Mouse (Mus musculus): ENCODE results near the gene Agbl2. TPM values are rescaled to one million over a fixed set of nuclear protein-coding genes. Genes with fewer than 3 reads are reported as not detected.

Agbl2 gene
- 0.59 and 1.1 TPM in 2 replicates for polyA plus RNA-seq (2016; fragmentation: Nextera tagmentation; extraction: Ambion mirVana)

DNA sequence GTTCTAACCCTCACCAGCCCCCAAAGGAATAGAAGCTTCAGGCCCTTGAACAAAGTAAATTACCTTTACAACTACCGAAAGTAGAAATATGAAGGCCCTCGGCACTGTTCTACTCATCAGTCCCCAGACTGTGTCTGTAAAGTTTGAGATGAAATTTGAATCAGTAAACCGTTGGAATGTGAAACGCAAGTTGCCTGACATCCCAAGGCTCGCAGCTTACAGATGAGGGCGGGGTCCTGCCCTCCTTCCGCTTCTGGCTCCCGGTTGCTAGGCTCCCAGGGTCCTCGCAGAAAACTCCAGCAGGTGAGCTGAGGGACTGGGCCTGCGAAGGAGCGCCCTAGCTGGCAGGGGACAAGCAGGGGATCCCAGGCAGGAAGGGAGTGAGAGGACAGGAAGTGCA is at the start of gene Agbl2:
TSS of gene Agbl2 (plus strand) at position 270 of the 400 bp plus-strand sequence.
- WGBS, result 3% methylated on average over 11 of the region's 11 CpGs

DNA sequence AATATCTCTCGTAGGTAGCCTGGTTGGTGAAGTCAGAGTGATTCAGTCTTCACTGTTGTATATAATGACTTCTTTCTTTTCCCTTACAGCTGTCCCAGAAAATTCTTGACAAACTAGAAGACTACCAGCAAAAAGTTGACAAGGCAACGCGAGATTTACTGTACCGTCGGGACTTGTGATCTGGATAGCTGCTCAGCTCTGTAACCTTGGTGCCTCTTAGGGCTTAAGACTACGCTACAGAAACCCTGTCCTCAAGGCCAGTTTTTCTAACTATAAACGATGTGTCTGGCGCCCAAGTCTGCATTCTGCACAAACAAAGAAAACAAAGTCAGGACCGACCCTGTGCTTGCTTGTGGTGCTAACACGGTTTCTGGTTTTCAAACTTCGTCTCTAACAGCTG is 47.2 kb upstream of the Agbl2 start:
- H3K4me3 ChIP-seq (replicated peaks), result no peak overlapping the region
- 86% methylated on average over 11 of the region's 11 CpGs for WGBS
- no peaks in the 10 kb centered on the region for H3K9me3 ChIP-seq
- H3K4me1 ChIP-seq (replicated peaks), result no peaks in the 10 kb centered on the region
- no peaks in the 10 kb centered on the region for H3K27me3 ChIP-seq
- ATAC-seq (ENCODE audit: insufficient number of reproducible peaks, insufficient read depth, low FRiP score, low TSS enrichment, low read depth), result no peak
- peaks cover 78% of the 10 kb centered on the region for H3K36me3 ChIP-seq
- no peak overlapping the region for H3K9ac ChIP-seq (replicated peaks)
- no peak overlapping the region for H3K4me2 ChIP-seq
- no peak overlapping the region for H3K27ac ChIP-seq

More for the DNA sequence above, at the start of gene Agbl2:
- ATAC-seq (ENCODE audit: insufficient number of reproducible peaks, insufficient read depth, low FRiP score, low TSS enrichment, low read depth), result peak; percentile 77
- Histone ChIP-seq H3K27me3 (peaks cover 17% of the 10 kb centered on the region), H3K9ac (replicated peaks) (peak within 1 kb of the TSS; percentile 58), H3K27ac (no peak within 1 kb of the TSS; the same call in 1 of the 2 replicates), H3K4me2 (peak within 1 kb of the TSS; percentile 94), H3K4me1 (replicated peaks) (peaks cover 12% of the 10 kb centered on the region), H3K36me3 (peaks cover 31% of the 10 kb centered on the region), H3K9me3 (no peaks in the 10 kb centered on the region), H3K4me3 (replicated peaks) (peak within 1 kb of the TSS; percentile 47)

DNA sequence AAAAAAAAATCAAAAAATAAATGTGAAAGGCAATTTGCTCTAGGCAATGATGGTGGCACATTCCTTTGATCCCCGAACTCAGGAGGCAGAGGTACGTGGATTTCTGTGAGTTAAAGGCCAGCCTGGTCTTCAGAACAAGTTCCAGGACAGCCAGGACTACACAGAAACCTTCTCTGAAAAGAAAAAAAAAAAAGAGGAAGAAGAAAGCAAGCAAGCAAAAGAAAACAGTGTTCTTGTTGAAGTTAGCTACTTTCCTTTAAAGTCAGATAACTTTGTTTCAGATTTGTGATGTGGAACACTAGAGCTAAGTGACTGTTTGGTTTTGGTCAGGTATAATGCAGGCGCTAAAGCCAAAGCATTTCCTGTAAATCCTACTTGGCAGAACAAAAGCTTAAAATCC is 43.7 kb upstream of the Agbl2 start:
- peaks cover 43% of the 10 kb centered on the region for H3K36me3 ChIP-seq
- no peak for ATAC-seq (ENCODE audit: insufficient number of reproducible peaks, insufficient read depth, low FRiP score, low TSS enrichment, low read depth)

GRCm38 (mm10) chr2:90739327-90739726 is 43.2 kb upstream of the Agbl2 start:
- no peak overlapping the region for H3K27ac ChIP-seq
- no peaks in the 10 kb centered on the region for H3K27me3 ChIP-seq
- no peak overlapping the region for H3K4me3 ChIP-seq (replicated peaks)
- H3K36me3 ChIP-seq, result peaks cover 38% of the 10 kb centered on the region
- no peaks in the 10 kb centered on the region for H3K4me1 ChIP-seq (replicated peaks)
- no peak overlapping the region for H3K4me2 ChIP-seq
- H3K9ac ChIP-seq (replicated peaks), result no peak overlapping the region
- H3K9me3 ChIP-seq, result no peaks in the 10 kb centered on the region
- no peak for ATAC-seq (ENCODE audit: insufficient number of reproducible peaks, insufficient read depth, low FRiP score, low TSS enrichment, low read depth)
- WGBS, result 89% methylated on average over 3 of the region's 3 CpGs

More for the DNA sequence above, 43.7 kb upstream of the Agbl2 start:
- Histone ChIP-seq H3K4me3 (replicated peaks) (no peak overlapping the region), H3K9ac (replicated peaks) (no peak overlapping the region), H3K4me1 (replicated peaks) (no peaks in the 10 kb centered on the region), H3K4me2 (no peak overlapping the region), H3K27me3 (no peaks in the 10 kb centered on the region), H3K9me3 (no peaks in the 10 kb centered on the region), H3K27ac (no peak overlapping the region)
- 91% methylated on average over 3 of the region's 3 CpGs for WGBS

- H3K4me1 ChIP-seq (replicated peaks), result no peaks in the 10 kb centered on the region
- H3K27me3 ChIP-seq, result no peaks in the 10 kb centered on the region
- H3K9ac ChIP-seq (replicated peaks), result no peak overlapping the region
- H3K4me2 ChIP-seq, result no peak overlapping the region
- no peak overlapping the region for H3K27ac ChIP-seq
- 91% methylated on average over 5 of the region's 5 CpGs for WGBS
- ATAC-seq (ENCODE audit: insufficient number of reproducible peaks, insufficient read depth, low FRiP score, low TSS enrichment, low read depth), result no peak
- peaks cover 32% of the 10 kb centered on the region for H3K36me3 ChIP-seq
- no peaks in the 10 kb centered on the region for H3K9me3 ChIP-seq
- H3K4me3 ChIP-seq (replicated peaks), result no peak overlapping the region
Measured at GRCm38 (mm10) chr2:90739921-90740320, 42.6 kb upstream of the Agbl2 start.

DNA sequence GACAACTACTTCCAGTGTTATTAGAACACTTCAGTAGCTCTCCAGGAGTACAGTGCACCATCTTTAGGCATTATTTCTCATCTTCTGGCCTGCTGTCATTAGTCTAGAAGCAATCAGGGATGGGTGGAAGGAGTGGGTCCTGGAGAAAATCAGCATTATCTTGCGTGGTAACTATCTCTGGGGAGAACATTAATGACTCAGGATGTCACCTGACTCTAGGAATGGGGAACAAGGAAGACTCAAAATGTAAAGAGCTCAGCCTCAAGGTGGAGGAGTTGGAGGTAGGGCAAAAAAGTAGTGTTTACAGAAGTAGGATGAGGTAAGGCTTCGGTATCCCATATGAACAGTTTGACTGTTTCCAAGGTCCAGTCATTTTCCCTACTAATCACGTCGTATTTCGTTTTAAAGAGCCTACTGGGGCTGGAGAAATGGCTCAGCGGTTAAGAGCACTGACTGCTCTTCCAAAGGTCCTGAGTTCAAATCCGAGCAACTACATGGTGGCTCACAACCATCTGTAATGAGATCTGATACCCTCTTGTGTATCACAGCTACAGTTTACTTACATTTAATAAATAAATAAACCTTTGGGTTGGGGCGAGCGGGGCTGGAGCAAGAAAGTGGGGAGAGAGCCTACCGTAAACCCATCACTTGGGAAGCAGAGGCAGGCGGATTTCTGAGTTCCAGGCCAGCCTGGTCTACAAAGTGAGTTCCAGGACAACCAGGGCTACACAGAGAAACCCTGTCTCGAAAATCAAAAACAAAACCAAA is 38.1 kb upstream of the Agbl2 start:
- ATAC-seq (ENCODE audit: insufficient number of reproducible peaks, insufficient read depth, low FRiP score, low TSS enrichment, low read depth), result no peak
- no peaks in the 10 kb centered on the region for H3K27me3 ChIP-seq

DNA sequence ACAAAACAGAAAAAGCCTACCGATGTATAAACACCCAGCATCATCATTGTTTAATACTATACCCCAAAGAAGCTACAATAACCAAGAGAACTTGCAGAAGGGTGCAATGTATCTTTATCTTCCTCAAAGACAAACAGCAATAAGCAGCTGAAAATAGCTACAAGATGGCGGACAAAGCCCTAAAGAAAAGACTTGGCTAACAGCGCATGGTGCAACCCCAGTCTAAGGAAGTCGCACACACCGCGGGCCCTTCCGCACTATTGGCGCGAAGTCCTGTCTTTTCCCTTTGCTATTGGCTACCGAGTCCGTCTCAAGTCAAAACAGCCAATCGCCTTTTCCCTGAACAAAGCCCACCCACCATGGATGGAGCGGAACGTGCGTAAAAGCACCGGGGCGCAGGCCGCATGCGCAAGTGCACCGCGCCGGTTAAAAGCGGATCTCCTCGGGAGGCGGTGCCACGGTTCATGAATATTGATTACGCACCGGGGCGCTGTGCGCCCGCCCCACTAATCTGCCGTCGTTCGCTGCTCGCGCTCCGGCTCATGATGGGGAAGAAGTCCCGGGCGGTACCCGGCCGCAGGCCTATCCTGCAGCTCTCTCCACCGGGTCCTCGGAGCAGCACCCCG is 37.4 kb upstream of the Agbl2 start, which contains the start of gene Fnbp4:
TSS of gene Fnbp4 (plus strand) at position 318 of the 626 bp plus-strand sequence.
- peak within 1 kb of the TSS; percentile 79 for H3K4me2 ChIP-seq
- H3K4me1 ChIP-seq (replicated peaks), result peaks cover 19% of the 10 kb centered on the region
- peak within 1 kb of the TSS; percentile 97 for H3K27ac ChIP-seq
- peak within 1 kb of the TSS; percentile 86 for H3K4me3 ChIP-seq (replicated peaks)
- no peaks in the 10 kb centered on the region for H3K27me3 ChIP-seq
- no peaks in the 10 kb centered on the region for H3K9me3 ChIP-seq
- under 1% methylated on average over 44 of the region's 44 CpGs for WGBS
- H3K36me3 ChIP-seq, result peaks cover 24% of the 10 kb centered on the region
- peak within 1 kb of the TSS; percentile 98 for H3K9ac ChIP-seq (replicated peaks)
- ATAC-seq (ENCODE audit: insufficient number of reproducible peaks, insufficient read depth, low FRiP score, low TSS enrichment, low read depth), result peak; percentile 99

More for the DNA sequence above, 38.1 kb upstream of the Agbl2 start:
- Histone ChIP-seq H3K4me2 (peak overlapping the region; percentile 55), H3K4me1 (replicated peaks) (peaks cover 14% of the 10 kb centered on the region), H3K9ac (replicated peaks) (no peak overlapping the region), H3K9me3 (no peaks in the 10 kb centered on the region), H3K4me3 (replicated peaks) (peak overlapping the region; percentile 86), H3K36me3 (peaks cover 21% of the 10 kb centered on the region), H3K27ac (peak overlapping the region; percentile 93)
- WGBS, result 66% methylated on average over 12 of the region's 12 CpGs

- peak overlapping the region; percentile 98 for H3K9ac ChIP-seq (replicated peaks)
- H3K4me3 ChIP-seq (replicated peaks), result peak overlapping the region; percentile 86
- peaks cover 30% of the 10 kb centered on the region for H3K36me3 ChIP-seq
- H3K27ac ChIP-seq, result peak overlapping the region; percentile 97
- WGBS, result under 1% methylated on average over 54 of the region's 54 CpGs
- no peaks in the 10 kb centered on the region for H3K9me3 ChIP-seq
- peak overlapping the region; percentile 79 for H3K4me2 ChIP-seq
- ATAC-seq (ENCODE audit: insufficient number of reproducible peaks, insufficient read depth, low FRiP score, low TSS enrichment, low read depth), result peak; percentile 26
- H3K27me3 ChIP-seq, result no peaks in the 10 kb centered on the region
- H3K4me1 ChIP-seq (replicated peaks), result peaks cover 19% of the 10 kb centered on the region
Measured at GRCm38 (mm10) chr2:90745740-90746537, 36.6 kb upstream of the Agbl2 start.

DNA sequence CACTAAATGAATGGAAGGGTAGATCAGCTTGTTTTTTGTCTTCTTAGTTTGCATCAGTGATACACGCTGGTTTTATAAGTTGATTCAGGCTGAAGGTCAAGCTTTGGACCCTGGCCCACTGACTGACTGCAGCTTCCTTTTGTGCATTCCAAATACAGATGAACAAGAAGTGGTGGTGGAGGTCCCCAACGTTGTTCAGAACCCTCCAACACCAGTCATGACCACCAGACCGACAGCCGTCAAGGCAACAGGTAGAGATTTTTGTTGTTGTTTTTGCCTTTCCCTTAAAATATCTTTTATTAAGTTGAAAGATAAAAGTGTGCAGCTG is 36.0 kb upstream of the Agbl2 start:
- Histone ChIP-seq H3K27ac (no peak overlapping the region; the same call in 1 of the 2 replicates), H3K9ac (replicated peaks) (peak overlapping the region; percentile 98), H3K4me1 (replicated peaks) (peaks cover 19% of the 10 kb centered on the region), H3K36me3 (peaks cover 36% of the 10 kb centered on the region), H3K9me3 (no peaks in the 10 kb centered on the region), H3K4me2 (peak overlapping the region; percentile 79), H3K4me3 (replicated peaks) (peak overlapping the region; percentile 86), H3K27me3 (no peaks in the 10 kb centered on the region)
- WGBS, result 14% methylated on average over 4 of the region's 4 CpGs
- no peak for ATAC-seq (ENCODE audit: insufficient number of reproducible peaks, insufficient read depth, low FRiP score, low TSS enrichment, low read depth)

GRCm38 (mm10) chr2:90747131-90747530 is 35.4 kb upstream of the Agbl2 start:
- H3K27me3 ChIP-seq, result no peaks in the 10 kb centered on the region
- H3K4me2 ChIP-seq, result peak overlapping the region; percentile 79
- peaks cover 37% of the 10 kb centered on the region for H3K36me3 ChIP-seq
- H3K9me3 ChIP-seq, result no peaks in the 10 kb centered on the region
- H3K4me1 ChIP-seq (replicated peaks), result peaks cover 19% of the 10 kb centered on the region
- peak overlapping the region; percentile 86 for H3K4me3 ChIP-seq (replicated peaks)
- 94% methylated on average over 10 of the region's 10 CpGs for WGBS
- H3K9ac ChIP-seq (replicated peaks), result no peak overlapping the region
- H3K27ac ChIP-seq, result no peak overlapping the region
- no peak for ATAC-seq (ENCODE audit: insufficient number of reproducible peaks, insufficient read depth, low FRiP score, low TSS enrichment, low read depth)

Data from limb, embryonic 12.5 days (tissue).